Mouse (Mus musculus): ENCODE data around the gene Tmem53.

Tmem53 gene

DNA sequence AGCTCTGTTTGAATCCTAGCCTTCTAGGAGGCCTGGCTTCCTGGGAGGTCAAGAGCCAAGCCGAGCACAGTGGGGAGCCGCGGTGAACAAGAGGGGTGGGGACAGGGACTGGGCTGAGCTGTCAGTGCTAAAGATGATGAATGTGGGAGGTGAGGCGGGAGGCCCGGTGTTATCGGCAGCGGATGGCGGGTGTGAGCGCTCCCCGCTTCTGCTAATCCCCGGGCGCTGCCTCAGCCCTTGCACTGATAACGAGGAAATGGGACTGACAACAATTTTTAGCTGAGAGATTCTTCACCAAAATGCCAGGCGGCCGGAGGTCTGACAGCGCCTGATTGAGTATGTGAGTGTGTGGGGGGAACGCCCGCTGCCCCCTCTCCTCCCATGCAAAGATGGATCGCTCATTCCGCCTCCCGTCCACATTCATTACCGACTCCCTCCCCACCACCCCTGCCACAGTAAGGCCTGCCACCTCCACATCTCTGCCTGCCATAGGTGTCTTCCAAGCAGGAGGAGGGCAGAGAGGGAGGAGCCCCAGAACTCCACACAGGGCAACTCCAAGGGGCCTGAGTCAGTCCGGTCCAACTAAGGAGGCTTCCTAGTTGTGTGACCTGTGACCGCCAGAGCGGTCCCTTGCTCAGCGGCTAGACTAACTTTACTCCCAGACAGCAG lies 60.8 kb downstream of the Tmem53 start:
- DNase-seq (ENCODE audit: extremely low read depth, low read depth) = peak; percentile 83

GRCm38 (mm10) chr4:117313085-117313424 lies 61.3 kb downstream of the Tmem53 start:
- no peak for DNase-seq (ENCODE audit: extremely low read depth, low read depth)

DNA sequence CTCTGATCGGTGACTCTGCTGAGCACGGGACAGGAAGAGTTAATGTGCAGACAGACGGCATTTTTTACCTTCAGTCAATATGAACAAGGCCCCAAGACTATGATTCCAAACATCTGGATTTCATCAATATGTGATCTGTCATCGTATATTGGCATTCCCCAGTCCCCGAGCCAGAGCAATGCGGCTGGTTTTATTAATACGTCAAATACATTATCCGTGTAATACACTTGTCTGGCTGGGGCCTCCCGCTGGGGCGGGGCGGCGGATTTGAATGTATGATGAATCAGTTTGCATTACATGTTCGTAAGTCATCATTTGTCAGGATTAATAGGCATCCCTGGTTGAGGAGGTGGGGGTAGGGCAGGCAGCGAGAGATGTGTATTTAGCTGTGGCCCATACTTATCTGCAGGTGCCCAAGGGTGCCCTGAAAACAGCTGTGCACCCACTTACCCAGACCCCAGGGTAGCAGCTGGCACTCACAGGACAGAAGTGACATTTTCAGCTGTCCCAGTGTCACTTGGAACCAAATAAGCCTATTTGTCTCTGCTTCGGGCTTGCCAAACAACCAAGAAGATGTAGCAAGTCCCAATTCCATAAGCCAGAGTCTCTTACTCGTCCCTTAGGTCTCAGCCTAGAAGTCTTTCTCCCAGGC lies 63.2 kb downstream of the Tmem53 start:
- DNase-seq (ENCODE audit: extremely low read depth, low read depth) = no peak

DNA sequence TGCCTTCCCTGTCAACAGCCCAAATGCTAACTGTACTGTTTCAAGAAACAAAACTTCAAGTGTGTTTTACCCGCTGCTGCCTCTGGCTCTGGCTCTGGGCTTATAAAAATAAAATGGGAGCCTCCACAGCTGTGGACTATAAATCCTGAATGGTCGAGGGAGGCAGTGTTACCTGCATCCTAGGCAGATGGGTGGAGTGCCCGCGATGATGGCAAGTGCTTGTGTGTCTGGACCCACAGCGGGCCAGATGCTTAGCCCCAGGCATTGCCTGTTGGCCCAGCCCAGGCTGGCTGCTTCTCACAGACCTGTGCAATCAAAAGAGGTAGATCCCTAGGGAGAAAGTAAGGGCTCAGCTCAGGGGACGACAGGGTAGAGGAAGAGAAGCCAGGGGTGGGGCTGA lies 65.0 kb downstream of the Tmem53 start:
- no peak for DNase-seq (ENCODE audit: extremely low read depth, low read depth)

DNA sequence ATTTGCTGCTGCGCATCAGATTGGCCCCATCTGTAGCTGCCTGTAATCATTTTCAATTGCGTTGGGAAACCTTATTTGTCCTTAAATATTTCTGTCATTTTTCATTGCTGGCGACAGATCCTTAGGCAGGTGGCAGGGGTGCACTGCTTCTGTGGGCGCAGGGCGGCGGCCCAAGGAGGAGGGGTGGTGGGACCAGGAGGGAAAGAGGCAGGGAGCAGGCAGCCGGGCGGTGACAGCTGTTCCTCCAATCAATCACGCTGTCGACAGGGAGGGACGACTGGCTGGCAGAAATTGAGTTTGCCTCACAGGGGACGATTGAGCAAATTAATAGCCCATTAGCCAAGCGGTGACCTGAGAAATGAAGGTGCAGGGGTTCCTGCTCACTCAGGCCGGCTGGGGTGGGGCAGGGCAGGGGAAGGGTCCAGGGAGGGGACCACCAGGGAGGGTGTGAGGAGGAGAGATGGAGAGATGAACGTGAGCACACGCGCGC lies 66.0 kb downstream of the Tmem53 start:
- DNase-seq (ENCODE audit: extremely low read depth, low read depth) = no peak
